Mouse (Mus musculus) liver, postnatal 0 days (tissue): Measurements from ENCODE around the gene Samsn1. TPM values are rescaled to one million over a fixed set of nuclear protein-coding genes. Genes with fewer than 3 reads are reported as not detected.

Experiments
- ATAC-seq: fragments of 200-750 bp; cut with Nextera tagmentation; 2 replicates; pipeline ENCODE4 v1.8.0; 2017; ENCODE audit warnings: mild to moderate bottlenecking, moderate library complexity
- DNase-seq: peaks from one replicate; pipeline ENCODE4 v3.0.0-alpha.2; 2016
- H3K27ac ChIP-seq: fragments of 300-500 bp; sonication (generic); 2 replicates; pipeline ENCODE4 v1.5.1; 2014; ENCODE audit warnings: antibody characterized with exemption, moderate library complexity, mild to moderate bottlenecking, low read depth
- H3K27me3 ChIP-seq: fragments of 300-500 bp; sonication (generic); 2 replicates; pipeline ENCODE4 v1.6.1; 2014; ENCODE audit warnings: low read length, control low read depth, mixed read lengths; ENCODE audit not compliant: insufficient read depth
- H3K36me3 ChIP-seq: fragments of 300-500 bp; sonication (generic); replicated peaks from 2 replicates; pipeline ENCODE4 v1.6.1; 2014; ENCODE audit warnings: mild to moderate bottlenecking, control low read depth, low read length, moderate library complexity, mixed read lengths; ENCODE audit not compliant: insufficient read depth
- H3K4me1 ChIP-seq: fragments of 300-500 bp; sonication (generic); 2 replicates; pipeline ENCODE4 v1.6.1; 2014; ENCODE audit warnings: antibody characterized with exemption, mild to moderate bottlenecking, control low read depth; ENCODE audit not compliant: insufficient read depth
- H3K4me2 ChIP-seq: fragments of 300-500 bp; sonication (generic); 2 replicates; pipeline ENCODE4 v1.6.1; 2014; ENCODE audit warnings: low read depth, mild to moderate bottlenecking, low read length, moderate library complexity, mixed read lengths
- H3K4me3 ChIP-seq: fragments of 300-500 bp; sonication (generic); 2 replicates; pipeline ENCODE4 v1.5.1; 2014; ENCODE audit warnings: low read depth, low read length
- H3K9ac ChIP-seq: fragments of 300-500 bp; sonication (generic); replicated peaks from 2 replicates; pipeline ENCODE4 v1.6.1; 2014; ENCODE audit warnings: mild to moderate bottlenecking, moderate library complexity
- H3K9me3 ChIP-seq: fragments of 300-500 bp; sonication (generic); 2 replicates; pipeline ENCODE4 v1.6.1; 2016; ENCODE audit warnings: mild to moderate bottlenecking, control low read depth, low read length, mixed read lengths
- CTCF ChIP-seq: sonication (generic); IDR thresholded peaks from 2 replicates; pipeline ENCODE4 v1.5.1; 2016; ENCODE audit warnings: antibody characterized with exemption, low read depth
- EP300 ChIP-seq: IDR thresholded peaks from 2 replicates; pipeline ENCODE4 v1.6.1; 2016; ENCODE audit warnings: antibody characterized with exemption, low read depth, mild to moderate bottlenecking
- WGBS: fragments of 180-500 bp; shearing (Covaris S2); extraction: QIAGEN DNeasy Blood & Tissue Kit; methylation state at CpG from one replicate; pipeline ENCODE4 v1.1.7; 2014; ENCODE audit not compliant: insufficient replicate concordance; 5-methylcytosine and 5-hydroxymethylcytosine counted together
- polyA plus RNA-seq: library from polyadenylated mRNA; unstranded; fragments of >200 nt; fragmentation: Nextera tagmentation; extraction: Ambion mirVana; gene quantifications from 2 replicates; pipeline ENCODE4 v1.2.1, GENCODE M21; 2015

Gene Samsn1
- 9.0 and 10.1 TPM in 2 replicates for polyA plus RNA-seq

GRCm38 (mm10) chr16:76022181-76022580 lies at the start of gene Samsn1:
Samsn1 (minus strand) TSS chr16:76022281.
- H3K36me3 ChIP-seq = no peaks in the 10 kb centered on the region
- TF ChIP-seq EP300 (no peak), CTCF (no peak)
- no peaks in the 10 kb centered on the region for H3K4me1 ChIP-seq
- H3K9me3 ChIP-seq = no peaks in the 10 kb centered on the region
- no peak within 1 kb of the TSS for H3K9ac ChIP-seq
- H3K27me3 ChIP-seq = no peaks in the 10 kb centered on the region
- 84% methylated on average over 7 of the region's 7 CpGs for WGBS
- ATAC-seq = no peak
- no peak within 1 kb of the TSS for H3K4me3 ChIP-seq
- no peak for DNase-seq
- no peak within 1 kb of the TSS for H3K27ac ChIP-seq
- H3K4me2 ChIP-seq = no peak within 1 kb of the TSS

DNA sequence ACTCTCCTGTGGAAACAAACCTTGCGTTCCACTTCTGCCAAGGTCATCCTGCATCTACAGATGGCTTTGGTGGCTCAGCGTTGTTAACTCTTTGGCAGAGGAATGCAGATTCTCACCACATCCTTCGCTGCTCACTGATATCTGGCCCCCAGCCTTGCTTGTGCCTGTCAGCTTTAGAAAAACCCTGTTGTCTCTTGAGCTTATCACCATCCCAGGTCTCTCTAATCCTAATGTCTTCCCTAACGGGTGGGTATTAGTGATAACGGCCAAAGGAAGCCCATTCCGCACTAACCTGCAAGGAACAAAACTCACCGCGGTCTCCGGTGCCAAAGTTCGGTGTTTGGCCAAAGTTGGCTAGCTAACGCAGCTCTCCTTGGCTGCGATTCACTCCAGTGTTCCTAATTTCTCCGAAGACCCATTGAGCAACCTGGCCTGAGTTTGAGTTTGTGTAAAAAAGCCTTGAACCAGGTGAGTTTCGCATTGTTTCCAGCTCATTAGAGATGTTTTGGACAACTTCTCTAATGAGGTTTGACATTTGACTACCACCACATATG lies 44.1 kb upstream of the Samsn1 start:
- Histone ChIP-seq H3K36me3 (no peaks in the 10 kb centered on the region), H3K27me3 (no peaks in the 10 kb centered on the region), H3K9ac (no peak overlapping the region), H3K4me1 (no peaks in the 10 kb centered on the region), H3K4me2 (no peak overlapping the region), H3K9me3 (no peaks in the 10 kb centered on the region), H3K27ac (no peak overlapping the region), H3K4me3 (no peak overlapping the region)
- WGBS = 86% methylated on average over 14 of the region's 14 CpGs
- DNase-seq = no peak
- no peak for TF ChIP-seq CTCF
- no peak for TF ChIP-seq EP300
- no peak for ATAC-seq

- H3K9ac ChIP-seq = no peak overlapping the region
- H3K9me3 ChIP-seq = no peaks in the 10 kb centered on the region; the same call in 1 of the 2 replicates
- no peaks in the 10 kb centered on the region for H3K4me1 ChIP-seq
- DNase-seq (no peak), ATAC-seq (no peak)
- H3K36me3 ChIP-seq = no peaks in the 10 kb centered on the region
- no peaks in the 10 kb centered on the region for H3K27me3 ChIP-seq
- no peak overlapping the region for H3K27ac ChIP-seq
- H3K4me2 ChIP-seq = no peak overlapping the region
- no peak overlapping the region for H3K4me3 ChIP-seq
- TF ChIP-seq EP300 (no peak), CTCF (no peak)
- WGBS = 80% methylated on average over 7 of the region's 7 CpGs
Measured at GRCm38 (mm10) chr16:76054976-76055375, 32.9 kb upstream of the Samsn1 start.

DNA sequence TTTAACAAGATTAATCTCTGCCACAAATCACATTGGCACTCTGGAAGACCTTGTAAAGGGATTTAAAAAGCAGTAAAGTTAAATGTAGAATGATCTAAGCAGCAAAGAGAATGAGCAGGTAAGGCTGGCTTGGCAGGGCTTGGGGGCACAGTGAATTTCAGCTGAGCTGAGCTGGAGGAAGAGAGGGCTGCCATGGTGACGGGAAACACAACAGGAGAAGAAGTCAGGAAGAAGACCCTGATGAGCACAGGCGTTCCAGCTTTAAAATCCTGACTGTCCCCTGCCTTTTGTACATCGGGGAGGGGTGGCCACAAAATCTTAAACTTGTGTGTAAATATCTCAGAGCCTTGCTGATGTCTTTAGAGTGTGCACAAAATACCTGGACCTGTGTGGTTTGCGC lies 32.0 kb upstream of the Samsn1 start:
- WGBS = 61% methylated on average over 4 of the region's 4 CpGs
- no peaks in the 10 kb centered on the region for H3K4me1 ChIP-seq
- TF ChIP-seq EP300 = no peak
- TF ChIP-seq CTCF = no peak
- no peak overlapping the region for H3K4me3 ChIP-seq
- DNase-seq = no peak
- no peak overlapping the region for H3K27ac ChIP-seq
- no peaks in the 10 kb centered on the region; the same call in 1 of the 2 replicates for H3K9me3 ChIP-seq
- no peaks in the 10 kb centered on the region for H3K36me3 ChIP-seq
- no peak for ATAC-seq
- H3K4me2 ChIP-seq = no peak overlapping the region
- no peak overlapping the region for H3K9ac ChIP-seq
- no peaks in the 10 kb centered on the region for H3K27me3 ChIP-seq

GRCm38 (mm10) chr16:76053537-76053936 lies 31.5 kb upstream of the Samsn1 start:
- TF ChIP-seq CTCF (no peak), EP300 (no peak)
- H3K27me3 ChIP-seq = no peaks in the 10 kb centered on the region
- no peaks in the 10 kb centered on the region for H3K36me3 ChIP-seq
- no peak overlapping the region for H3K4me2 ChIP-seq
- H3K27ac ChIP-seq = no peak overlapping the region
- H3K4me3 ChIP-seq = no peak overlapping the region
- H3K9me3 ChIP-seq = no peaks in the 10 kb centered on the region; the same call in 1 of the 2 replicates
- ATAC-seq (no peak), DNase-seq (no peak)
- no peak overlapping the region for H3K9ac ChIP-seq
- H3K4me1 ChIP-seq = no peaks in the 10 kb centered on the region
- 44% methylated on average over 8 of the region's 8 CpGs for WGBS

- Histone ChIP-seq H3K27ac (no peak overlapping the region), H3K36me3 (no peaks in the 10 kb centered on the region), H3K9ac (no peak overlapping the region), H3K4me1 (no peaks in the 10 kb centered on the region), H3K4me3 (no peak overlapping the region), H3K4me2 (no peak overlapping the region), H3K9me3 (no peaks in the 10 kb centered on the region), H3K27me3 (no peaks in the 10 kb centered on the region)
- DNase-seq (no peak), ATAC-seq (no peak)
- WGBS = 74% methylated on average over 3 of the region's 3 CpGs
- TF ChIP-seq CTCF (no peak), EP300 (no peak)
Measured at GRCm38 (mm10) chr16:76047066-76047465, 25.0 kb upstream of the Samsn1 start.
